Mouse (Mus musculus) lung, postnatal 4 days (tissue): Measurements from ENCODE around the gene Hoxa11.

ENCODE experiments used
- DNase-seq, 2 experiments: peaks; one replicate each; pipeline ENCODE4 v3.0.0; 2021

Hoxa11 gene

DNA sequence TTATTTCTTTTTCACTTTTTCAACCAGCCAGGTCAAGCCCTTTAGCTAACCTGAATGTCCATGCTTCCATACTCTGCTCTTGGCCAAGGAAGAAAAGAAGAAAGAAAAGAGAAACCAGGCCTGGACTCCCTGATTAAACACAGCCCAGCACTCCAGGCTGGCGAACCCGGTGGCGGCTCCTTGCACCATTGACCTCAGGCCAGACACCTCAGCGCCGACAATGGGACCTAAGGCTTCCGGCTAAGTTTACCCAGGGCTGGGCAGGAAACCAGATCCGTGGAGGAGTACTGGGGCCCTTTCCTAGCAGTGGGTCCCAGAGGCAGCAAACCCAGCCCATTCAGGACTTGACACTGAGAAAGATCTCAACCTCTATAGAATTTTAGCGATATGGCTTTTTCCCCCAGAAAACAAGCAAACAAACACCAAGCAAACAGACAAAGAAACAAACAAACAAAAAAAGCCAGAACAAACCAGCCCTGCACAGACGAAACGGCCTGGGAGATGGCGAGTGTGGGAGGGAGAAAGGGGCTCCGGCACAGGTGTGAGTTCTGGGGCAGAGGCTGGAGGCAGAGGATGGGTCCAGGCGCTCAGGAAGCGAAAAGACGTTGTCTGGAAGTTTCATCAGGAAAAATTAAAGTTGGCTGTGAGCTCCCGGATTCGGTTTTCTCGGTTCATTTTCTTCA is 13.6 kb downstream of the Hoxa11 start:
- DNase-seq, result peak in 1 of 2 experiments; percentile 28

DNA sequence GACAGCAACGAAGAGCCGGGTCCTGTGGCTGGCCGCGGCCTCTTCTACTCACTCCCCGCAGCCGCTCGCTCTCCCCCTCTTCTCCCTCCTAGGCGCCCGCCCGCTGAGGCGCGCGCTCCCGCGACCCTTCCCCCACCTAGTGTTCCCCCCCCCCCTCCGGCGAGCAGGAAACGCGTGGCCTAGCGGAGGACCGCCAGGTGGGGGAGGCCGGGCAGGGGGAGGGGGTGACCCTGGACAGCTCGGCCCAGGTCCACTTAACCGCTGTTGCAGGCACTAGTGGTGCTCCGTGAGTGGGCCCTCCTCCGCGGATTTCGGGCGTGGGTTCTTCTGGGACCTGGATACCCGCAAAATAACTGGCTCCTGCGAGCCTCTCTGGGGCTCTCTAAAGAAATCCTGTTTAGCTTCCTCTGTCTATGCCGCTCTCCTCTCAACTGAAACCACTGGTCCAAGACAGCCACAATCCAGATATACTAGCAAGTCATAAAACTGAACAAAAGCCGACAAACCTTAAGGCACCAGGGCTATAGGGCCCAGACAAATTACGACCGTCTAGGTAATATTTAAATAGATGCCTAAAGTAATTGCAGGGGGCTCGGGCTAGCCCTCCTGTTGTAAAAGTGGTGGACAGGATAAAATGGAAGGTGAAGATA is 15.0 kb downstream of the Hoxa11 start, which contains the start of gene Hoxa9:
Gene Hoxa9, minus strand, starts transcription at position 574 of the 650 bp plus-strand sequence.
- peak in 1 of 2 experiments; percentile 24 for DNase-seq

DNA sequence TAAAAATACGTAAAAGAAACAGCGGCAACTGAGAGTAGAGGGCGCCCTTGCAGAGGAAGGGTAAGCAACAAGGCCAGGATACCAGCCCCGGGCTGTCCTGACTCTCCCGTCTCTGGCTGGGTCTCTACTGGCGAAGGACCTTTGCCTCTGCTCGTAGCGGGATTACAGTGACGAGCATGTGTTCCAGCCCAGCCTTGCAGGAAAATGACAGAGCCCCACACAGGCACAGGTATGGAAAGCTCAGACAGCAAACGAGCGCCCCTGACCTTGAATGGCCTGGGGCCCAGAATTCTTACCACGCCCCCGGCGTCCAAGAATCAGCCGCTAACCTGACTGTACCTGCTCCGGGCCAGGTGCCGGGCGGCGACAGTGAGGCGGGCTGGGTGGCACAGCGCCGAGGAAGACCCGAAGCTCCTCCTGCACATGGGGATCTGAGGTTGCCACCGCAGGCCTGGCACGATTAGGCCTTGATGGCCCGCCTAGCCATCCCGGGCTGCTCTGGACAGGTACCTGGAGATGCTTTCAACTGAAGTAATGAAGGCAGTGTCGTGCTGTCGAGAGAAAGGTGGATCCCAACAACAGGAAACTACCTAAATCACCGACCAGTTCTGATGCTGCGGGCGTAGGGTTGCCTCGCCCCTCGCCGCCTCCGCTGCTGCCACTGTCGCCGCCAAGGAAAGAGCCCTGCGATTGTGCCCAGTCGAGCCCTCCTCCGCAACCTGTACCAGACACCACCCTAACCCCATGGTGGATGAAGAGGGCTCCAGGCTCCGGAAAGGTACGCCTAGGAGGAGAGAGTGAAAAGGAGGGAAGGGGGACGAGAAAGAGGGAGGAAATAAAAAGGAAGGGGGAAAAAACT is 15.8 kb downstream of the Hoxa11 start:
- peak in 1 of 2 experiments; percentile 27 for DNase-seq

DNA sequence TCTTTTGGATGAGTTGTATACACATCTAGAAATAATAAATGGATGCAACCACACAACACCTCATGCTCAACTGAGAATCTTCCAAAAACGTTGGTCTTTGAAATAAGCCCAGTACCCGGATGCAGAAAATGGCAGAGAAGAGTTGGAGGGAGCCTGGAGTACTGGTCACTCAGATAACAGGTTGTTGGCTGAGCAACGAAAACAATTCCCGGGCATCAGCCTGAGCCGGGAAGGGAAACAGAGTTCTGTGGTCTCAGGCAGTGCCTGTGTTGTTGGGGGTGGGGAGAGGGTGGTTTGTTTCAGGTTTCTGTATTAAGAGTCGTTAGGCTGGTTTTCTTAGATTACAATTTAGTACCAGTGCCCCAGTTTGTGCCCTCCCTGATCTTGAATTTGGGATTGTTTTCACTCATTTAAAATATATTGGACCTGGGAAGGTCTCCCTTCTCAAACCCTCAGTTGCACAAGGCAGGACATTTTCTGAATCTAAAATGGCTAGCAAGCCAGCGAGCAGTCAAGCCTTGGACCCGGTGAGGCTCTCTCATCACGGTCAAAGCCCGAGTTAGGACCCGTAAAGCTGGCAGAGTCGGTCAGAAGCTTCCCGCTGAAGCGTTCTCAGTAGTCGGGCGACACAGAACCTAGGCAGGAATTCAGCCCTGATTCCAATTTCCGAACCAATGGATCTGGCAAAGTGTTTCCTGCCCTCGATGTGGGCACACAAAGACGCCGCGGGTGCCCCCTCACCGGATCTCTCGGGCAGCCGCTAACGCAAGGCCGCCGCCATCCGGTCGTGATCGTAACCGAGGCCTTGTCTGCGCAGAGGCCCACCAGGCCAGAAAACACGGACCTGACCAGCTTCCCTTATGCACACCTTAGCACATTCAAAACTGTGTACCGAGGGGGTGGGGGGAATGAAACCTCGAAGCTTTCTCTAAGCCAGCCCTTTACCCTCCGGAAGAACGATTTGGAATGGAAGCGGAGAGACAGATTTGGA is 16.8 kb downstream of the Hoxa11 start:
- peak in 1 of 2 experiments; percentile 35 for DNase-seq

DNA sequence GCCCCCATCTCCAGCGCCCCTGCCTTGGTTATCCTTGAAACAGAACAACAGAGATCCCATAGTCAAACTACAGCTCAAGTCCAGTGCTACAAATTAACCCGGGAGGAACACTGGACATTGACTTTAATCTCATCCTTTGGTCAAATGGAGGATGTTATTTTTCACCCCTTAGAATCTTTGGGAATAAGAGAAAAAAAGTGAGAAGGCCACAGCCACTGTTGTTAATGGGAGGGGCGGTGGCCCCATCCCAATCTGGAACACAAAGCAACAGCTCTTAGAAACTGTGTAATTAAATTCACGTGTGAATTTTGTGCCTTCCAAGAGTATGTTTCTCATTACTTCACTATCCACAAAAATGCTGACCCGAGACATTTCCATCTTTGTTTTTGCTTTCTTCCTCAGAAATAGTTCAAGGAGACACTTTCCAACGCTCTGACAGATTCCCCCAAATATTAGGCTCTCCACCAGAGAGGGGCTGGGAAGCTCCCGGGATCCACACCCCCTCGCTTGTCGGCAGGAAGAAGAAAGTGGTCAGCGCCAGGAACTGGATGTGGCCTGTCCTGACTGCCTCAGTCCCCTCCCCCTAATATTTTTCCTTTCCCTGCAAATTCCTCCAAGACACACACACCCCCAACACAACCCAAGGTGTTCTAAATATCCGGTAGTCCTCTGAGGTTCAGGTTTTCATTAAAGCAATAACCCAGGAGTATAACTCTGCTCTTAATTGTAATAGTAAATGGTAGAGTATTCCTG is 18.0 kb downstream of the Hoxa11 start:
- DNase-seq, result peak in 1 of 2 experiments; percentile 14

DNA sequence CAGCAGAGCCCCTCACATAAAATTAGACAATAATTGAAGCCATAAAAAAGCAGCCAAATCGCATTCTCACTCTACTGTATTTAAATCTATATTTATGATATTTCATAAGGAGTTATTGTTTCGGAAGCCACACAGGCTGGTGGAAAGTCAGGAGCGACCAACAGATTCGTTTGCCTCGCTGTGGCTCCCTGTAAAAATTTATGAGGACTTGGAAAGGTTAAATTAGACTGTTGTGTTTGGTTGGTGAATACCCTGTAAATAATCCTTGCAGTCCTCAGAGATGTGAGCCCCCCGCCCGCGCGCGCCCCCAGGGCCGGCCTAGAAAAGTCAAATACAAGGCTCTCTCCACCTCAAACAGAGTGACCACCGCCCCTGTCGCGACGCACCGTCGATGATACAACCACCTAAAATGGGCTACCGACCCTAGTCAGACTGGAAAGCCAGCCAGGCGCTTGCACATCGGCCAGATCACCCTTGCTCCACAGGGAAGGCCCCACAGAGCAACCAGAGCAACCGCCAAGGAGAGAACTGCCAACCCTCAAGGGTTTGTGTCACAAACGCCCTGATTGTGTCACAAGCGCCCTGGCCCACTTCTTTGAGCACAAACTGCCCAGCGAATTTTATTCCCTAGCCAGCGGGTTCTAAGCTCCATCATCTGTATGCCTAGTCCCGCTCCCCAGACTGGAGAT is 18.9 kb downstream of the Hoxa11 start:
- peak in 1 of 2 experiments; percentile 25 for DNase-seq

DNA sequence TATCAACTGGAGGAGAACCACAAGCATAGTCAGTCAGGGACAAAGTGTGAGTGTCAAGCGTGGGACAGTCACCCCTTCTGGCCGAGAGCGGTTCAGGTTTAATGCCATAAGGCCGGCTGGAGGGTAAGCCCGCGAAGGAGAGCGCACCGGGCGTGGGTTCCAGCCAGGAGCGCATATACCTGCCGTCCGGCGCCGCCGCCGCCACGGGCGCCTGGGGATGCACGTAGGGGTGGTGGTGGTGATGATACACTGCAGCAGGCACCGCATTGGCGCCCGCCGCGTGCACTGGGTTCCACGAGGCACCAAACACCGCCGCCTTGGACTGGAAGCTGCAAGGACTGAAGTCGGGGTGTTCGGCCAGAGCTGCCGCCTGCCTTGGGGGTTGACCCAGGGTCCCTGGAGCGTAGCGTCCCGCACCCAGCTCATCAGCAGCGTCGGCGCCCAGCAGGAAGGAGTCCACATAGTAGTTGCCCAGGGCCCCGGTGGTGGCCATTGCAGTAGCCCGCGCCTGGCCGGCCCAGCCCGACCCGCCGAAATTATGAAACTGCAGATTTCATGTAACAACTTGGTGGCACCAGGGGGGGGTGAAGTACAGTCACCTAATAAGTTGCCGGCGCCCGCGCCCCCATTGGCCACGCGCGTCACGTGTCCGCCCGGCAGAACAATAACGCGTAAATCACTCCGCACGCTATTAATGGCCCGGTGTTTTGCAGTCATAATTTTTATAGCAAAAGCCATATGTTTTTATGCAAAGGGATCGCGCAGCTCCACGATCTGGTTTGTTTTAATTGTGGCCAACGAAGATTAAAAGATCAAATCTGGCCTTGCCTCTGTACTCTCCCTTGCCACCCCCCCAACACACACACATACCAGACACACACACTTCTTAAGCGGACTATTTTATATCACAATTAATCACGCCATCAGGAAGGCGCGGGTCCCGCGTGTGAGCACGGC is 19.7 kb downstream of the Hoxa11 start:
- DNase-seq, result peak in 1 of 2 experiments; percentile 37

DNA sequence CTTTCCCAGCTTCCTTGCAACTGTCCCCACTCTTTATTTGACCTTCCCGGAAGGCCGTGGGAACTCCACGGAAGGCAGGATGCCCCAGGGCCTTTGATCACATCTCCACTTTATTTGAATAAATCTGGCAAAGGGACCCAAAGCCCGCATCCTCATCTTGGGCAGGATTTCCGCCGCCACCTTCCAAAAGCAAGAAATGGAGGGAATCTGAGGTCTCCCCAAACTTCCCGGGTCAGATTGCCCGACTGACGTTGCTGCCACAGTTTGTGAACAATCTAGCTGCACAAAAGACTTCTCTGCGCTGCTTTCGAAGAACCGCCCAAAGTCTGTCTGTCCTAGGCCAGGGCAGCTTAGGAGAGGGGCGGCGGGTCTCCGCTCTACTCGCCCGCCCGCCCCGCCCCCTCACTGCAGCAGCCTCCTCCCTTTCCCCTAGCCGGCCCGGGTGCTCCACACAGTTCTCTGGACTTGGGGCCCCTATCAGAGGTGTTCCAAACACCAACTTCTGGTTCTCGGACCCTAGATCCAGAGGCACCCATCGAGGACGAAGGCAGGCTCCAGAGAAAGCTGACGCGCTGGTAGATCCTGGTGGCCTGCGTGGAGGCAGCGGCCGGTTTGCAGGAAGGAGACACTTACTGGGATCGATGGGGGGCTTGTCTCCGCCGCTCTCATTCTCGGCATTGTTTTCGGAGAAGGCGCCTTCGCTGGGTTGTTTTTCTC is 20.6 kb downstream of the Hoxa11 start:
- peak in 1 of 2 experiments; percentile 21 for DNase-seq

DNA sequence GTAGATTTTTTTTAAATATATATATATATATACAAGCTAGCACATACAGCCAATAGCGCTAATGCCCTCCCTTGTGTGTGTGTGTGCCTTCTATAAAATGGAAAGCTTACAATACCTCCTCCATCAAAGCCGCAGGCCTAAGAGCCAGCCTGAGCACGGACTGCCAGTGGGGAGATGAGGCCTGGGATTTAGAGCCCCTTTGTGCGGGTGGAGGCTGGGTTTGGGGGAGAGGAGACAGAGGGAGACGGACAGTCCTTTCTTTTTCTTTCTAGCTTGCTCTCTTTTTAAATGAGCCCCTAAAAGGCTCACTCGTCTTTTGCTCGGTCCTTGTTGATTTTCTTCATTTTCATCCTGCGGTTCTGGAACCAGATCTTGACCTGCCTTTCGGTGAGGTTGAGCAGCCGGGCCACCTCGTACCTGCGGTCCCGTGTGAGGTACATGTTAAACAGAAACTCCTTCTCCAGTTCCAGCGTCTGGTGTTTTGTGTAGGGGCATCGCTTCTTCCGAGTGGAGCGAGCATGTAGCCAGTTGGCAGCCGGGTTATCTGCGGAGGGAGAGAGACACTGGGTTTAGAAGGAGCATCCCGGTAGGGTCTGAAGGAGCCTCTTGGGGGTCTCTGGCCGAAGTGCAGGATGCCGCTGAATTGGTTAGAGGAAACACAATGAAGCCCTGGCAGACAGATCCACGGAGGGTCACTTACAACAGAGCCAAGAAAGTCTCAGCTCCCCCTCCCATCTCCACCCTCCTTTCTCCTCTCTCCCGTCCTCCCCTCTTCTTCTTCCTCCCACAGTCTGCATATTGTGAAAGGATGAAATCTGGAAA is 21.5 kb downstream of the Hoxa11 start:
- peak in 1 of 2 experiments; percentile 19 for DNase-seq

DNA sequence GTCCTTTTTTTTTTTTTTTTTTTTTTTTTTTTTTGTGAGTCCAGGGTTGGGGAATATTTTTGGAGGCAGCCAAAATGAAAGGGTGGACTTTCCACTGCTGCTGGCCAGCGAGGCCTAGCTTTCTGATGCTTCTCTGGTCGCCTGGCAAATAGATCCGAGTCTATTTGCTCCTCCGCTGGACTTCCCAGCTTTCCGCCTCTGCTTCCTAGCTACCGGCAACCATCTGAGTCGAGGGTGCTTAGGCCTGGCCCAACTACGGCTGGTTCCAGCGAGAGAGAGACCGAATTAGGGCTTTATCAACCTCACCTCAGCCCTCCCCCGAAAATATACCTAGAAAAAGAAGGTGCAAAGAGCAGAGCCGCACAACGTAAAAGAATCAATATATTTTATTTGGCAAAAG is 22.9 kb downstream of the Hoxa11 start:
- DNase-seq, result peak in 1 of 2 experiments; percentile 18

DNA sequence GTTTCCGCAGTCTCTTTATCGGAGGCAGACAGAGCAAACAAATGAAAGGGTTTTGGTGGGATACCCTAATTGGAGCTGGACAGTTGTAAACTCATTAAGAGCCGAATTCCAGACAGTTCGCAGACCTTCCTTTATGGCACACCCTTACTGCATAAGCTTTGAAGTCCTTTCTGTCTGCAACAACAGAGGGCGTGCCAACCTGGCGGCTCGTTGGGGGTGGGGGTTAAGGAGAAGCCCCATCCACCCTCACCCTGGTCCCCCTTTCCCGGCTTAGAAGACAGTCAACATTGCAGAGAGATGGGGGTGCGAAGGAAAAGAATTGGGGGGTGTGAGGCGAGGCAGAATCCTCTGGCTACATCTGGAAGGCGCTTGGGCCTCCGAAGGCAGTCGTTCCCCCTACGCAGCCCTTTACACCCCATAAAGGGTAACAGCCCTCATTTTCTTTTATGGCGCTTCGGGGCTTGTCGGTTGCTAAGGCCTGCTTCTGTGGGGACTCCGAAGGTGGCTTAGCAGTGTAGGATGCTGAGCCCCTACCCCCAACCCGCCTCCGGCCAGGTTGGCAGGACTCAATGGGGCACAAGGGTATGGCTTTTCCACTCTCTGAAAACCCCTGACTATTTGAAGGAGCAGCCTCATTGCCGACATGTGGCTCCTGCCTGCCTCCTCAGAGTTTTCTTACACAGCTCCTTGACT is 23.5 kb downstream of the Hoxa11 start:
- peak in 1 of 2 experiments; percentile 16 for DNase-seq

DNA sequence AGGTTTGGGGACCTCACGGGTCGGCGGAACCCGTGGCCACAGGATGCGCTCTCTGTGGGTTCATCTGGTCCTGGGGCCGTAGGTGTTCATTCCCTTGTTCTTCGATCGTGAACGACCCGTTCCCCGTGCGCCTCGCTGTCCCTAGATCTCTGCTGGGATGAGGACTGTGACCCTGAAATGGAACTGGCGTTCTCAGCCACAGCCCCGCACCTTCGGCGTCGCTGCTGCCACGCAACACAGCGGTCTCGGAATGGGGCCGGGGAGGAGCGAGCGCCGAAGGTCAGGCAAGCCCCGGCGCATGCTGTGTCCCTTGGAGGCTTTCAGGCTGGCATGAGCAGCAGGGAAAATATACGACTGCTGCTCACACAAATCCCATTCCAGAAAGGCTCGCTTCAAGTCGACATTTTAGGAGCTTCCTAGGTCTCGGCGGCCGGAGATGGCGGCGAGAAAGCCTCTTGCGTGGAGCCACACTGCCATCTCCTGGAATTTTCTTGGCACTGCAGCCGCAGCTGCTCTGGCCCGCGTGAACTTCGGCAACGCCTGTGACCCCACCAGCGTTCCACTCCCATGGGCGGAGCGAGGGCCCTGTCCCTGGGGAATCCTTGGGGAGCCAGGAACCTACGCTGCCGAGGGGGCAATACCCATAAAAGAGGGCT is 24.1 kb downstream of the Hoxa11 start, which contains the start of gene Hoxa7:
Gene Hoxa7, minus strand, starts transcription at position 518 of the 656 bp plus-strand sequence.
- DNase-seq, result peak; percentile 89 to 92

DNA sequence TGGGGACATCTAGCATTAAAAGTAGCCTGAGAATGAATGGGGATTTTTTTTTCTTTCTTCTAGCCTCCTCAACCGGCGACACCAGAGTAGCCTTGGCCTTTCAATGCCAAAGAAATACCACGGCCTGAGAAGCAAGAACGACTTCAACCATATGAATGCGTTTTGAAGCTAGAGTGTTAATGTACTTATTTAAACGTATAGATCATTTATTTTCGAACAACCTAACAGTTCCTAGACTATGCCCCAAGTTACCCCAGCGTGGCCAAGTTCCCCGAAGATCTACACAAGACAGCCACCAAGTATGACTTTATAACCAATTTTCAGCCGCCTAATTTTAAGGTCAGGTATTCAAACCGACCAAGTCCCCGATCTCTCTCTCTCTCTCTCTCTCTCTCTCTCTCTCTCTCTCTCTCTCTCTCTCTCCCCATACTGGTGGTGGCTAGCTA is 24.7 kb downstream of the Hoxa11 start:
- DNase-seq, result no peak

DNA sequence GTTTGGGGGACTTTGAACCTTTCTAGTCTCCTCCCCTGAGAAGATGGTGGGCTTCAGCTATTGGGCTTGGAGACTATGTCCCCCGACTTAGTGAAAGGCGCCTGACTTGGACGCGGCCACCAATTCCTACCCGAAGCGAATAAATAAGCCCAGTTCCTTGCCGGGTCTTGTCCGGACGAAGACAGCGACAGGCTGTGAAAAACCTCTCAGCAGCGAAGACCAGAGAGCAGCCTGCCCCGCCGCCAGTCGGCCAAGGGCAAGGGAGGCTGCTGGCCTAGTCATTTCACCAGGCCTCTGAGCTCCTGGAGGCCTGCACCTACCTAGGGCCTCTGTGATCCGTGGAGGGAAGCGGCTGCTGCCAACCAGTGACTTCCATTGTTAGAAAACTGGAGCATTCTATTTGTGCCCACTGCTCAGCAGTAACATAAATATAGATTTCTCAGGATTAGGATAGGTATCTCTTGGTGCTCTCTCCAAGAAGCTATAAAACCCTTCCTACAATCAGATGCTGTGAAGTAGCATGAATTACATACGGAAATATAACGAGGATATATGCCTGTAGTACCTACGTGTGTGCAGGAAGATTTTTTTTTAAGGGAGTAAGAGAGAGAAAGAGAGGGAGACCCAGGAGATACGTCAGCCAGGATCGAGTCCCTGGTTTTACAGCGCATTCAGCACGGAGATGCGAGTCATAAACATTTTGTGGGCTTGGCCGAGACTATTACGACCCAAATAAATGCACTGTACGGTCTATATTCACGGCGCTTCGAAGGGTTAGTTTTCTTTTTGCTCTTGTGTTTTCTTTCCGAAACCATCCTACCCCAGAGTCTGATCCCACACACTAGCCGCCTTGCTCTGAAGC is 25.4 kb downstream of the Hoxa11 start:
- DNase-seq, result peak; percentile 24 to 27

DNA sequence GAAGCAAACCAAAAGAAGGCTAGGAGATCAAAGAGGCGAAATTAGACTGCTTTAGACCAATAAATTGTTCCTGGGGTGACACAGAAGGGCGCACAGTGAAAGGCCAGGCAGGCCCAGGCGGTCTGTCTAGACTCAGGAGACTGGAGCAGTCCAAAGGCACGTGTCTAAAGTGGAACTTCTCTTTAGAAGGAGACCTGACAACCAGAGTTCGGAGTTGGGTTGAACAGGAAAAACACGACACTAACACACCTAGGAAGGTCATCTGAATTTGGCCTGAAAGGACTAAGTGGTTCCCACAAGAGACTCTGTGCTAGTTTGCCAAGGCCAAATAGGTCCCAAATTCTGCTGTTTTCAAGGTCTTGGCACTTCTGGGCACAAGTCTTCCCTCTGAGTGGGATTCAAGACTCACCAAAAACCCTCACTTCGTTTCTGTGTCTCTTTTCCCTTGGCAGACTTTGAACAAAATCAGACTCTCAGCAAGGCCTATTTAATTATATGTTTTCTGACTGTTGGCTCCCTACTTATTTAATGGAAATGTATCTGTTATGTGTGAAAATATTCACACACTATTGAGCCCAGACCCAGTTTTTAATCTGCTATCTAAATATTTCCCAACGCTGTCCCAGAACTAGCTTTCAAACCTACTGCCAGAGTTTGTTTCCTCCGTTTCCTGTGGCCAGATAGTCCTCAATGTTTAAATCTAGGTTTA is 26.2 kb downstream of the Hoxa11 start:
- peak in 1 of 2 experiments; percentile 14 for DNase-seq
